Mouse (Mus musculus): ENCODE data around the gene Flot1.
"Not testable (repeated sequence)": the region's sequence is repeated elsewhere in the genome, so short reads cannot be mapped to it uniquely, and the experiment has no call there.

Gene Flot1

GRCm38 (mm10) chr17:35835424-35836140 is 12.6 kb downstream of the Flot1 start:
- DNase-seq (ENCODE audit: low read depth, low spot score), result no peak

- peak; percentile 77 for DNase-seq (ENCODE audit: low read depth, low spot score)
Measured at GRCm38 (mm10) chr17:35836178-35836965, 13.3 kb downstream of the Flot1 start.

DNA sequence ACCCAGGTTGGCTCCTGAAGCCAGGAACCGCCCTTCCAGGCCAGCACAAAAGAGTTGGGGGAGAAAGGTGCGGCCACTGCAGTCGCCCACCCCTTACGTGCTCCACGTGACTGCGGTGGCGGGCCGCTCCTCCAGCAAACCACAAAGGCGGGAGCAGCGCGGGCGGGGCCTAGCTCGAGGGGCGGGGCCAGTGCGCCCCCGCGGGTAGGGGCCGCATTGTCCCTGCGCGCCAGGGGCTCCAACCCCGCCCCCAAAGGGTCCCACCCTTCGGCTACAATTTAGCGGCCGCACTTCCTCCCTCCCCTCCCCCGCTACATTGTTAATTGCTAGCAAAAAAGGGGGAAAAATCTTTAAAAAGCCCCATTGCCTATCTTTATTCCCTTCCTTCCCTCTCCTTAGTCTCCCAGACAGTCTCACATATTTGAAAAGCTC is 14.0 kb downstream of the Flot1 start:
- DNase-seq (ENCODE audit: low read depth, low spot score), result no peak

DNA sequence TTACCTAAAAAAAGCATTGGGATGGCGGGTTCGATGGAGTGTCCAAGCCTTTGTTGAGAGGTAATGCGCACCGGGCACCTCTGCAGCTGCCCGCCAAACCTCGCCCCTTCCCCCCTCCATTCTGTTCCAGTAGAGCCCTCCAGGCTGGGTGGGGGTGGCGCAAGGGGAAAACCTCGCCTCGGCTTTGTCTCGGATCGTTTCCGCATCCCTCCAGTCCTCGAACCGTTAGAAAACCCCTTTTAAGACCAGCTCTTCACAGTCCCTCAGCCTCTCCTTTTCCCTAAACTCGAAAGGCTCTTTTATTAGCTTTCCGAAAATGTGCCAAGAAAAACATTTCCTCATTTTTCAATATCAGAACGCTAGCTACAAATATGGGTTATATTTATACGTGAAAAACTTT is 14.5 kb downstream of the Flot1 start:
- DNase-seq (ENCODE audit: low read depth, low spot score), result no peak

- DNase-seq (ENCODE audit: low read depth, low spot score), result peak; percentile 83
Measured at GRCm38 (mm10) chr17:35838122-35838544, 15.1 kb downstream of the Flot1 start, which contains the start of gene Tubb5. Gene Tubb5 (minus strand): TSS chr17:35838306.

DNA sequence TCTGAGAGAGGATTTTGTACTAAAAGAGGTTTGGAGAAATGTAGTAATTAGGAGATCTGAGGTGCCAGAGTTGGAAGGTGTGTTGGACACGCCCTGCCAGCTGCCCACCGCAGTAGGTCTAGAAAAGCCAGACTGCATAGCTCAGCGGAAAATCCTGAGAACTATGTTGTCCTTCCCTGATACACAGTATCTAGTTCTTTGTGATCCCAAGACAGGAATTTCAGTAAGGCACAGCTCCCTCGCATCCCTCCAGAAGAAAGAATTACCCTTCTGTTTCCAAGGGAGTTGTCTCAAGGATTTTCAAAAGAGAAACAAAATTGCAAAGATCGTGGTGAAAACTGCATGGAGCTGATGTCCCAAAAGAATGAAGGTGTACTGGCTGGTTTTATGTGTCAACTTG is 15.5 kb downstream of the Flot1 start:
- DNase-seq (ENCODE audit: low read depth, low spot score), result no peak

GRCm38 (mm10) chr17:35839002-35839401 is 16.0 kb downstream of the Flot1 start:
- DNase-seq (ENCODE audit: low read depth, low spot score), result not testable (repeated sequence)

DNA sequence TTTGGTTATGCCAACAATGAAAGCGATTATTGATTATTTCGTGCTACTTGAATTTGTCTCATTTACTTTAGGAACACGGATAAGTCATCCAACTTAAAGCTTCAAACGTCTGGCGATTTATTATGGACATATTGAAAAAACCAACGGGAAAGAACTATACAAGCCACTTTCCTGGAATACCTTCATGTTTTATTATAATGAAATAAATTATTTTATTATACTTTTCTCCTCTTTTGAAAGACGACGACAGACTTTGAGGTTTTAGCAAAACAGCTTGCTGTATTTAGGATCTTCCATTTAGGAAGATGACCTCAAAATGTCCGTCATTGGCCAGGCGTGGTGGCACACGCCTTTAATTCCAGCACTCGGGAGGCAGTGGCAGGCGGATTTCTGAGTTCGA is 17.5 kb downstream of the Flot1 start:
- DNase-seq (ENCODE audit: low read depth, low spot score), result no peak

DNA sequence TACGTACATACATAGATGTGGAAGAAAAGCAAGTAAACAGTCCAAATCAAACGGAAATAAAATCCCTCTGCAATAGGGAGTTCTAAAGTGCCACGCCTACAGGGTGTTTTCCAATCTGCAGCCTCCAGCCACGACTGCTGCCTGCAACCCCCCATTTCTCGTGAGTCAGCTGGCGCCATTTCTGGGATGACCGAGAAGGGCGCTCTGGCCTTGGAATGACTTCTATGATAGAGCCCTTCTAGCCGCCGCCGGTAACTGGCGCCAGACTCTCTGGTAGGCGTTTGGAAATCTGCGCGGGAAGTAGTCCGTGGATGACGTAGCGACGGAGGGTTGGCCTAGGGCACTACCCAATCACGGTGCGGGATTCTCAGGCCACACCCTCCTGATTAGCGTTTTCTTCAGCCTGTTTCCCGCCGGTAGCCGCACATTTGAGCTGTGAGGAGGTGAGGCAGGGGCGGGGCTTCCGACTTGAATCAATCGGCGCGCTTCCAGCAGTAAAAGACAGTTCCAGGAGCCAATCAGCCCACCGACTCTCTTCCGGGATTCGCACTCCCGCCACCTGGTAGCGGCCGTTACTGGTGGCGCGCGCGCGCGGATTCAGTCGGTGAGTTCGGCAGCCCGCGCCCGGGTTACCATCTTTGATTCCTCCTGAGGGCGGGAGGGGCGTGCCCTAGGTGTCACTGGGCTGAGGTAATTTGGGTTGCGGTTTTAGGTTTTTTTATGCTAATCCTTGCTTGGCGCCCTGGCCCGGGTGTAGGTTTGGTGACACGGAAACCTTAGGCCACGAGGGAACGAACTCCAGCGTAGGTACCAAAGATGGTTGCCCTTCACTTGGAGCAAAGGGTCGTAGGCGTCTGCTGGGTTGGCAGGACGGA is 18.3 kb downstream of the Flot1 start, which contains the start of gene Mdc1:
Gene Mdc1, plus strand, starts transcription at position 440 of the 875 bp plus-strand sequence.
- DNase-seq (ENCODE audit: low read depth, low spot score), result peak; percentile 99

- DNase-seq (ENCODE audit: low read depth, low spot score), result no peak
Measured at GRCm38 (mm10) chr17:35842006-35842405, 19.0 kb downstream of the Flot1 start.

DNA sequence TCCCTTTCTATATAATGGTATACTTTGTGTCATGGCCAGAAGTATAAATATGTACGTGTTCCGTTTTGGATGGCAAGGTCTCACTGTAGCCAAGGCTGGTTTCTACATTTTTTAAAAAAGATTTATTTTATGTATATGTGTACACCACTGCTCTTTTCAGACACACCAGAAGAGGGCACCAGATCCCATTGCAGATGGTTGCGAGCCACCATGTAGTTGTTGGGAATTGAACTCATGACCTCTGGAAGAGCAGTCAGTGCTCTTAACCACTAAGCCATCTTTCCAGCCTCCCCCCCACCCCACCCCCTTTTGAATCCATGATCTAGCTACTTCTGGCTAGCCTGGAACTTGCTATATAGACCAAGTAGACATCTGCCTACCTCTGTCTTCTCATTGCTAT is 20.5 kb downstream of the Flot1 start:
- no peak for DNase-seq (ENCODE audit: low read depth, low spot score)

GRCm38 (mm10) chr17:35848112-35848511 is 25.1 kb downstream of the Flot1 start:
- DNase-seq (ENCODE audit: low read depth, low spot score), result no peak

GRCm38 (mm10) chr17:35850974-35851373 is 27.9 kb downstream of the Flot1 start:
- no peak for DNase-seq (ENCODE audit: low read depth, low spot score)

- no peak for DNase-seq (ENCODE audit: low read depth, low spot score)
Measured at GRCm38 (mm10) chr17:35859371-35859770, 36.3 kb downstream of the Flot1 start.

DNA sequence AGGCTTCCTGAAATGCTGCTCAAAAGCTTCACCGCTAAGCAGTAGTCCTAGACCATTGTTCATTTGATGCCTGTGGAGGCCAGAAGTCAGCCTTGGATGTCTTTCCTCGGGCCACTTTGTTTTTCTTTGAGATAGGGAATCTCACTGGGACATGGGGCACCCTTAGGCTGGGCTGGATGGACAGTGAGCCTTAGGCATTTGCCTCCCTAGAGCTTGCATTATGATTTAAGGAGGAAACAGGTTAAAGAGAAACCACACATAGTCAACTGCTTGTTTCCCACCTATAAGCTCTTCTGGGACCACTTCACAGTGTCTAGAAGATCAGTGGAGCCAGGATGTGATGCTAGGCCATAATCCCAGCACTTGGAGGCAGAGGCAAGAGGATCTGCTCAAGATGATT is 36.8 kb downstream of the Flot1 start:
- DNase-seq (ENCODE audit: low read depth, low spot score), result no peak

GRCm38 (mm10) chr17:35860831-35861197 is 37.8 kb downstream of the Flot1 start:
- no peak for DNase-seq (ENCODE audit: low read depth, low spot score)

GRCm38 (mm10) chr17:35861198-35861857 is 38.3 kb downstream of the Flot1 start, which contains the start of gene Nrm:
Gene Nrm (plus strand): TSS chr17:35861318.
- DNase-seq (ENCODE audit: low read depth, low spot score), result no peak

GRCm38 (mm10) chr17:35864832-35865353 is 41.9 kb downstream of the Flot1 start:
- DNase-seq (ENCODE audit: low read depth, low spot score), result no peak

DNA sequence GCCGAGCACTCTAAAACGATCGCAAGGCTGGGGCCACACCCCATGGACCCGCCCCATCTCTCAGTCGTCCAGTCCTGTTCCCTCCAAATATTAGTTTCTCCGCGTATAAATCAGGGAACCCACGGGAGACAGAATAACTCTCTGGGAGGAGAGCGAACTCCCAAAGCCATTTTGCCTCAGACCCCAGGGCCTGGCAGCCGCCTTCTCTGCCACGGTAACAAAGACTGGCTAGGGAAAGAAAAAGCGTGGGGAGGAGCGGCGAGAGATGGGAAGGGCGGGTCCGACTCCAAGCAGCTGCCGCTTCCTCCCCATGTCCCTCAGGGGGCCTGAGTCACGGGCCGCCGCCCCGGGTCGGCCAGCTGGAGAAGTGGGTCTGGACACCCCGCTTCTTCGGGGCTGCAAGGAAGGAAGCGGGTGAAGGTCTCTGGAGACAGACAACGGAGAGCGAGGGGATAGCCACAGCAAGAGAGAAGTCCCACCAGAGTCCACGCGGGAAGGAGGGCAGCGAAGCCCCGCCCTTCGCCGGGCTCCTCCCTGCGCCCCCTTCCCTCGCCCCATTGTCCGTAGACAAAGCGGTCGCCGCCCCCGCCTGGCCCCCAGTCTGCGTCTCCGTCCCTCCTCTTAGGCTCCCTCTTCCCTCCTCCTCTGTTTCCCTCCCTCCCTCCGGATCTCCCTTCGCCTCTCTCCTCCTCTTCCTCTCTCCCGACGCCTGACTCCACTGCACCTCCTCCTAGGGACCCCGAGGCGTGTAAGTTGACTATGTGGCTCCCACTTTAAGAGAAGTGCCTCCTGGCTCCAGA is 42.7 kb downstream of the Flot1 start, which contains the start of gene Ppp1r18:
Gene Ppp1r18, plus strand, starts transcription at position 113 of the 800 bp plus-strand sequence.
- no peak for DNase-seq (ENCODE audit: low read depth, low spot score)

- no peak for DNase-seq (ENCODE audit: low read depth, low spot score)
Measured at GRCm38 (mm10) chr17:35866281-35866831, 43.3 kb downstream of the Flot1 start.

Measured in retina, adult 2 months (tissue).